ENCODE assay signal across 9 mouse cellular contexts in genomic region chr6:124857840-124858530, GRCm38 (mm10). TPM values are rescaled to one million over a fixed set of nuclear protein-coding genes. Genes with fewer than 3 reads are reported as not detected.
DNase-seq lines count a peak whose midpoint lies in the region; ATAC-seq and TF ChIP-seq lines count a peak whose summit lies in the region.
"Had no signal": no experiment of that assay in that cellular context is flagged by ENCODE, and none has a peak within 500 bp of the region (broad histone marks: within the 10 kb centered on the region; RNA-seq: fewer than 3 reads in every experiment).

No protein-coding gene starts in this region.

- no peak for TF ChIP-seq POLR2A in spleen, adult 2 months (IDR thresholded peaks at IDR 0.05; ENCODE audit: low read depth, low read length)

- peaks cover 64% of the 10 kb centered on the region for H3K27me3 ChIP-seq in heart, embryonic 10.5 days (ENCODE audit: insufficient read depth, poor library complexity, severe bottlenecking)
- H3K27me3 ChIP-seq in spleen, adult 2 months (ENCODE audit: control insufficient read depth, insufficient read depth, low read length): peaks cover 13% of the 10 kb centered on the region
- peaks cover 55% of the 10 kb centered on the region for H3K27me3 ChIP-seq in intestine, postnatal 0 days (replicated peaks; ENCODE audit: control insufficient read depth, insufficient read depth, low read length)
- H3K27me3 ChIP-seq in stomach, embryonic 14.5 days (ENCODE audit: control insufficient read depth, insufficient read depth, low read length): no peaks in the 10 kb centered on the region

- peak overlapping the region; percentile 82 for H3K4me3 ChIP-seq in heart, embryonic 10.5 days
- 0 out of 2 replicates have a peak overlapping the region, but pooled peaks have one; percentile 6 for H3K4me3 ChIP-seq in spleen, adult 2 months (ENCODE audit: extremely low read depth, insufficient read depth, insufficient read length)
- H3K4me3 ChIP-seq in intestine, postnatal 0 days (ENCODE audit: low read depth, low read length): peak overlapping the region; percentile 70; the same call in 1 of the 2 replicates
- H3K4me3 ChIP-seq in stomach, embryonic 14.5 days (ENCODE audit: low read depth, low read length): peak overlapping the region; percentile 66

- intact Hi-C loops in heart, postnatal 10 days (cut with DNase I): loop anchor here (1.0 to 5.0 kb wide), 3 partner anchors 47 to 72 kb away; no protein-coding TSS in a partner anchor

- no peak for DNase-seq in heart, embryonic 10.5 days (ENCODE audit: low spot score)
- DNase-seq in heart, postnatal 10 days: no peak
- no peak for DNase-seq in spleen, adult 2 months (ENCODE audit: low read depth in 1 of 2, low spot score in 2 of 2)
- no peak for DNase-seq in spleen, postnatal 14 days (ENCODE audit: low spot score in 2 of 2)
- DNase-seq in left cerebral cortex, adult 11 months (ENCODE audit: low spot score): no peak
- DNase-seq in ovary, postnatal 36 days (ENCODE audit: low spot score): no peak

- H3K9me3 ChIP-seq in heart, embryonic 10.5 days: no peaks in the 10 kb centered on the region
- no peaks in the 10 kb centered on the region for H3K9me3 ChIP-seq in intestine, postnatal 0 days (ENCODE audit: control insufficient read depth)
- H3K9me3 ChIP-seq in stomach, embryonic 14.5 days (ENCODE audit: control insufficient read depth, low read depth, low read length): no peaks in the 10 kb centered on the region

- WGBS in heart, embryonic 10.5 days: 28% methylated on average over 26 of the region's 26 CpGs
- WGBS in spleen, adult 2 months: 45% methylated on average over 26 of the region's 26 CpGs
- WGBS in intestine, postnatal 0 days: 37% methylated on average over 26 of the region's 26 CpGs
- 23% methylated on average over 26 of the region's 26 CpGs for WGBS in stomach, embryonic 14.5 days

- H3K9ac ChIP-seq in intestine, postnatal 0 days (ENCODE audit: low read depth, low read length): no peak overlapping the region
- peak overlapping the region; percentile 93; the same call in 1 of the 2 replicates for H3K9ac ChIP-seq in stomach, embryonic 14.5 days (replicated peaks; ENCODE audit: low read depth, low read length)

- 0 out of 2 replicates have a peak, but pooled peaks cover 4% of the 10 kb centered on the region for H3K36me3 ChIP-seq in heart, embryonic 10.5 days
- no peaks in the 10 kb centered on the region for H3K36me3 ChIP-seq in spleen, adult 2 months (ENCODE audit: control insufficient read depth, insufficient read depth, low read length)
- H3K36me3 ChIP-seq in intestine, postnatal 0 days (ENCODE audit: control insufficient read depth, insufficient read depth): no peaks in the 10 kb centered on the region
- no peaks in the 10 kb centered on the region; the same call in 1 of the 2 replicates for H3K36me3 ChIP-seq in stomach, embryonic 14.5 days (ENCODE audit: control insufficient read depth, insufficient read depth, low read length)

- TF ChIP-seq CTCF in spleen, adult 2 months (IDR thresholded peaks at IDR 0.05; ENCODE audit: extremely low read depth, insufficient read depth, insufficient read length, insufficient replicate concordance): no peak
- TF ChIP-seq CTCF in intestine, postnatal 0 days (IDR thresholded peaks at IDR 0.05; ENCODE audit: low read depth): no peak

- H3K4me2 ChIP-seq in intestine, postnatal 0 days (replicated peaks; ENCODE audit: low read depth): peak overlapping the region; percentile 98
- peak overlapping the region; percentile 73 for H3K4me2 ChIP-seq in stomach, embryonic 14.5 days (replicated peaks; ENCODE audit: low read depth, low read length)

- H3K27ac ChIP-seq in heart, embryonic 10.5 days: peak overlapping the region; percentile 97
- no peak overlapping the region for H3K27ac ChIP-seq in spleen, adult 2 months (ENCODE audit: insufficient read depth, low read length)
- peak overlapping the region; percentile 77; the same call in 1 of the 2 replicates for H3K27ac ChIP-seq in intestine, postnatal 0 days (ENCODE audit: low read depth, low read length)
- H3K27ac ChIP-seq in stomach, embryonic 14.5 days (ENCODE audit: low read length): peak overlapping the region; percentile 96; the same call in 1 of the 2 replicates

- no peak for ATAC-seq in intestine, postnatal 0 days
- no peak for ATAC-seq in stomach, embryonic 14.5 days (ENCODE audit: insufficient number of reproducible peaks, insufficient read depth, low FRiP score, low read depth)

- H3K4me1 ChIP-seq in heart, embryonic 10.5 days: peaks cover 69% of the 10 kb centered on the region
- peaks cover 5% of the 10 kb centered on the region for H3K4me1 ChIP-seq in spleen, adult 2 months (ENCODE audit: control insufficient read depth, insufficient read depth, insufficient read length)
- H3K4me1 ChIP-seq in intestine, postnatal 0 days (replicated peaks; ENCODE audit: control insufficient read depth, insufficient read depth, low read length): no peaks in the 10 kb centered on the region
- H3K4me1 ChIP-seq in stomach, embryonic 14.5 days (ENCODE audit: control insufficient read depth, insufficient read depth, low read length): peaks cover 11% of the 10 kb centered on the region; the same call in 1 of the 2 replicates

RNA-seq across cellular contexts. Expression of gene P3h3, which starts 0.4 kb away (rescaled TPM):
- 10.7 and 13.4 TPM in 2 replicates for polyA plus RNA-seq in heart, embryonic 10.5 days (2016; fragmentation: Nextera tagmentation; extraction: Ambion mirVana)
- total RNA-seq in heart, postnatal 10 days (2021): 10 to 100 TPM; 27.1 to 27.3 TPM
- polyA plus RNA-seq in spleen, adult 2 months (2012; rRNA removed): 9.3 and 10.8 TPM in 2 replicates
- polyA plus RNA-seq in intestine, postnatal 0 days (2015; fragmentation: Nextera tagmentation; extraction: Ambion mirVana): 4.5 and 4.6 TPM in 2 replicates
- 43.2 and 43.9 TPM in 2 replicates for polyA plus RNA-seq in stomach, embryonic 14.5 days (2014; fragmentation: Nextera tagmentation; extraction: Ambion mirVana)
- polyA plus RNA-seq: erythroblast, embryonic 14.5 days had no signal

RNA-seq across cellular contexts. Expression of gene Gpr162, which starts 5.8 kb away (rescaled TPM):
- 1.1 and 1.2 TPM in 2 replicates for polyA plus RNA-seq in heart, embryonic 10.5 days (2016; fragmentation: Nextera tagmentation; extraction: Ambion mirVana)
- 1 to 10 TPM; 3.0 to 4.9 TPM for total RNA-seq in heart, postnatal 10 days (2021)
- polyA plus RNA-seq in spleen, adult 2 months (2012; rRNA removed): 2.7 and 3.0 TPM in 2 replicates
- 0.46 and 0.64 TPM in 2 replicates for polyA plus RNA-seq in intestine, postnatal 0 days (2015; fragmentation: Nextera tagmentation; extraction: Ambion mirVana)
- 0.91 and 1.0 TPM in 2 replicates for polyA plus RNA-seq in stomach, embryonic 14.5 days (2014; fragmentation: Nextera tagmentation; extraction: Ambion mirVana)

RNA-seq across cellular contexts. Expression of gene Gnb3, which starts 17.9 kb away (rescaled TPM):
- polyA plus RNA-seq in heart, embryonic 10.5 days (2016; fragmentation: Nextera tagmentation; extraction: Ambion mirVana): 2.4 and 5.2 TPM in 2 replicates
- total RNA-seq in heart, postnatal 10 days (2021): 1 to 10 TPM; 3.9 to 4.4 TPM
- 0.13 and 0.37 TPM in 2 replicates for polyA plus RNA-seq in spleen, adult 2 months (2012; rRNA removed)
- 0.42 and 0.47 TPM in 2 replicates for polyA plus RNA-seq in intestine, postnatal 0 days (2015; fragmentation: Nextera tagmentation; extraction: Ambion mirVana)
- polyA plus RNA-seq in stomach, embryonic 14.5 days (2014; fragmentation: Nextera tagmentation; extraction: Ambion mirVana): 1.4 and 1.5 TPM in 2 replicates
- polyA plus RNA-seq: erythroblast, embryonic 14.5 days had no signal

RNA-seq across cellular contexts. Expression of gene Cdca3, which starts 28.6 kb away (rescaled TPM):
- polyA plus RNA-seq in heart, embryonic 10.5 days (2016; fragmentation: Nextera tagmentation; extraction: Ambion mirVana): 150 and 179 TPM in 2 replicates
- total RNA-seq in heart, postnatal 10 days (2021): 10 to 100 TPM; 19.1 to 23.2 TPM
- polyA plus RNA-seq in spleen, adult 2 months (2012; rRNA removed): 30.4 and 39.0 TPM in 2 replicates
- 45.4 and 57.4 TPM in 2 replicates for polyA plus RNA-seq in intestine, postnatal 0 days (2015; fragmentation: Nextera tagmentation; extraction: Ambion mirVana)
- 151 and 163 TPM in 2 replicates for polyA plus RNA-seq in stomach, embryonic 14.5 days (2014; fragmentation: Nextera tagmentation; extraction: Ambion mirVana)

RNA-seq across cellular contexts. Expression of gene Usp5, which starts 28.7 kb away (rescaled TPM):
- 145 and 151 TPM in 2 replicates for polyA plus RNA-seq in heart, embryonic 10.5 days (2016; fragmentation: Nextera tagmentation; extraction: Ambion mirVana)
- 10 to 100 TPM; 87.5 to 87.9 TPM for total RNA-seq in heart, postnatal 10 days (2021)
- 53.8 and 65.3 TPM in 2 replicates for polyA plus RNA-seq in spleen, adult 2 months (2012; rRNA removed)
- 44.8 and 45.0 TPM in 2 replicates for polyA plus RNA-seq in intestine, postnatal 0 days (2015; fragmentation: Nextera tagmentation; extraction: Ambion mirVana)
- polyA plus RNA-seq in stomach, embryonic 14.5 days (2014; fragmentation: Nextera tagmentation; extraction: Ambion mirVana): 121 and 123 TPM in 2 replicates

Comparison
In these comparisons a context has a peak if more than half of its experiments do, and no peak if none do; other contexts are left out.
1. H3K4me3 ChIP-seq: peak in every context shown above with its lines; median percentile 82 in heart, embryonic 10.5 days; 70 in intestine, postnatal 0 days; 66 in stomach, embryonic 14.5 days; 6 in spleen, adult 2 months.